Mouse (Mus musculus): Measurements from ENCODE around the gene Hectd4. TPM values are rescaled to one million over a fixed set of nuclear protein-coding genes. Genes with fewer than 3 reads are reported as not detected.
A peak's percentile ranks its signal among the peaks of the same experiment; 100 is the strongest.

The Hectd4 gene
- total and polyA plus RNA-seq, 2 experiments from 2014 or later = 15.9 to 107 TPM

GRCm38 (mm10) chr5:121389106-121389505 is 169.1 kb downstream of the Hectd4 start:
- Histone ChIP-seq H3K4me2 (ENCODE audit: low read depth, low read length) (no peak overlapping the region), H3K36me3 (ENCODE audit: insufficient read depth, low read length) (no peaks in the 10 kb centered on the region), H3K4me3 (ENCODE audit: low read length) (no peak overlapping the region), H3K4me1 (ENCODE audit: insufficient read depth, low read length) (no peaks in the 10 kb centered on the region; the same call in 1 of the 2 replicates), H3K9ac (replicated peaks; ENCODE audit: low read length) (no peak overlapping the region; the same call in 1 of the 2 replicates), H3K9me3 (ENCODE audit: low read length) (no peaks in the 10 kb centered on the region), H3K27ac (no peak overlapping the region), H3K27me3 (ENCODE audit: insufficient read depth, low read length) (no peaks in the 10 kb centered on the region)
- no peak for TF ChIP-seq CTCF (IDR thresholded peaks at IDR 0.05; ENCODE audit: low read depth)
- DNase-seq (ENCODE audit: low spot score) = no peak
- WGBS = 42% methylated on average over 7 of the region's 7 CpGs
- no peak for ATAC-seq

- Histone ChIP-seq H3K4me3 (ENCODE audit: low read length) (no peak overlapping the region), H3K4me2 (ENCODE audit: low read depth, low read length) (no peak overlapping the region), H3K36me3 (ENCODE audit: insufficient read depth, low read length) (no peaks in the 10 kb centered on the region), H3K27ac (no peak overlapping the region), H3K9ac (replicated peaks; ENCODE audit: low read length) (no peak overlapping the region; the same call in 1 of the 2 replicates), H3K9me3 (ENCODE audit: low read length) (no peaks in the 10 kb centered on the region), H3K27me3 (ENCODE audit: insufficient read depth, low read length) (no peaks in the 10 kb centered on the region), H3K4me1 (ENCODE audit: insufficient read depth, low read length) (no peaks in the 10 kb centered on the region)
- TF ChIP-seq CTCF (IDR thresholded peaks at IDR 0.05; ENCODE audit: low read depth) = no peak
- DNase-seq (ENCODE audit: low spot score) (no peak), ATAC-seq (no peak)
Measured at GRCm38 (mm10) chr5:121389691-121390090, 169.7 kb downstream of the Hectd4 start.

GRCm38 (mm10) chr5:121392667-121393380 is 172.8 kb downstream of the Hectd4 start:
- no peak overlapping the region for H3K4me3 ChIP-seq (ENCODE audit: low read length)
- ATAC-seq (no peak), DNase-seq (ENCODE audit: low spot score) (peak; percentile 81)
- no peaks in the 10 kb centered on the region for H3K36me3 ChIP-seq (ENCODE audit: insufficient read depth, low read length)
- no peaks in the 10 kb centered on the region for H3K27me3 ChIP-seq (ENCODE audit: insufficient read depth, low read length)
- WGBS = 56% methylated on average over 16 of the region's 16 CpGs
- no peaks in the 10 kb centered on the region for H3K9me3 ChIP-seq (ENCODE audit: low read length)
- no peak overlapping the region for H3K27ac ChIP-seq
- H3K9ac ChIP-seq (replicated peaks; ENCODE audit: low read length) = no peak overlapping the region
- 0 out of 2 replicates have a peak, but pooled peaks cover 2% of the 10 kb centered on the region for H3K4me1 ChIP-seq (ENCODE audit: insufficient read depth, low read length)
- no peak overlapping the region for H3K4me2 ChIP-seq (ENCODE audit: low read depth, low read length)
- TF ChIP-seq CTCF (IDR thresholded peaks at IDR 0.05; ENCODE audit: low read depth) = peak; percentile 84

DNA sequence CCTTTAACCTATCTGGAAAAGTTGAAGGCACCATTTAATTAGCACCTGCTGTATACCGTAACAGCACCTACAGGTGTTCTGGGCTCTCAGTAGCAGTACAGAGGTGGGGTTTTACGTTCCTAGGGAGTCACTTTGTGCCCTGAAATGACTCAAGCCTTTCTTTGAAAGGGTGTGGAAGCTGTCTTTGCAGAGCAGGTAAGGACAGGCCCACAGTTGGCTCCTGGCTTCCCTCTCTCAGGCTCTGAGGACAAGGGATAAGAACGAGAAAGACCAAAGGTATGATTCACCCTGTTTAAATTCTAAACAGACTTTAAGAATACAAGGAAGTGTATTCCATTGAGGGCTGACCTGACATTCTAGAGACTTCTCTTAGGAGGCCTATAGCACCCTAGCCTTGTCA is 173.4 kb downstream of the Hectd4 start:
- no peak for TF ChIP-seq CTCF (IDR thresholded peaks at IDR 0.05; ENCODE audit: low read depth)
- ATAC-seq (no peak), DNase-seq (ENCODE audit: low spot score) (no peak)
- 82% methylated on average over 3 of the region's 3 CpGs for WGBS
- H3K9me3 ChIP-seq (ENCODE audit: low read length) = no peaks in the 10 kb centered on the region
- H3K27me3 ChIP-seq (ENCODE audit: insufficient read depth, low read length) = no peaks in the 10 kb centered on the region
- no peaks in the 10 kb centered on the region for H3K36me3 ChIP-seq (ENCODE audit: insufficient read depth, low read length)
- H3K4me1 ChIP-seq (ENCODE audit: insufficient read depth, low read length) = 0 out of 2 replicates have a peak, but pooled peaks cover 2% of the 10 kb centered on the region
- H3K27ac ChIP-seq = no peak overlapping the region
- no peak overlapping the region for H3K4me2 ChIP-seq (ENCODE audit: low read depth, low read length)
- H3K9ac ChIP-seq (replicated peaks; ENCODE audit: low read length) = no peak overlapping the region
- H3K4me3 ChIP-seq (ENCODE audit: low read length) = no peak overlapping the region

- no peaks in the 10 kb centered on the region for H3K27me3 ChIP-seq (ENCODE audit: insufficient read depth, low read length)
- no peak overlapping the region for H3K27ac ChIP-seq
- H3K4me2 ChIP-seq (ENCODE audit: low read depth, low read length) = no peak overlapping the region
- no peak overlapping the region for H3K9ac ChIP-seq (replicated peaks; ENCODE audit: low read length)
- ATAC-seq (no peak), DNase-seq (ENCODE audit: low spot score) (no peak)
- H3K36me3 ChIP-seq (ENCODE audit: insufficient read depth, low read length) = no peaks in the 10 kb centered on the region
- H3K4me1 ChIP-seq (ENCODE audit: insufficient read depth, low read length) = peaks cover 12% of the 10 kb centered on the region
- no peak for TF ChIP-seq CTCF (IDR thresholded peaks at IDR 0.05; ENCODE audit: low read depth)
- no peak overlapping the region for H3K4me3 ChIP-seq (ENCODE audit: low read length)
- no peaks in the 10 kb centered on the region for H3K9me3 ChIP-seq (ENCODE audit: low read length)
- 85% methylated on average over 5 of the region's 5 CpGs for whole genome bisulfite sequencing
Measured at GRCm38 (mm10) chr5:121395621-121396020, 175.6 kb downstream of the Hectd4 start.

DNA sequence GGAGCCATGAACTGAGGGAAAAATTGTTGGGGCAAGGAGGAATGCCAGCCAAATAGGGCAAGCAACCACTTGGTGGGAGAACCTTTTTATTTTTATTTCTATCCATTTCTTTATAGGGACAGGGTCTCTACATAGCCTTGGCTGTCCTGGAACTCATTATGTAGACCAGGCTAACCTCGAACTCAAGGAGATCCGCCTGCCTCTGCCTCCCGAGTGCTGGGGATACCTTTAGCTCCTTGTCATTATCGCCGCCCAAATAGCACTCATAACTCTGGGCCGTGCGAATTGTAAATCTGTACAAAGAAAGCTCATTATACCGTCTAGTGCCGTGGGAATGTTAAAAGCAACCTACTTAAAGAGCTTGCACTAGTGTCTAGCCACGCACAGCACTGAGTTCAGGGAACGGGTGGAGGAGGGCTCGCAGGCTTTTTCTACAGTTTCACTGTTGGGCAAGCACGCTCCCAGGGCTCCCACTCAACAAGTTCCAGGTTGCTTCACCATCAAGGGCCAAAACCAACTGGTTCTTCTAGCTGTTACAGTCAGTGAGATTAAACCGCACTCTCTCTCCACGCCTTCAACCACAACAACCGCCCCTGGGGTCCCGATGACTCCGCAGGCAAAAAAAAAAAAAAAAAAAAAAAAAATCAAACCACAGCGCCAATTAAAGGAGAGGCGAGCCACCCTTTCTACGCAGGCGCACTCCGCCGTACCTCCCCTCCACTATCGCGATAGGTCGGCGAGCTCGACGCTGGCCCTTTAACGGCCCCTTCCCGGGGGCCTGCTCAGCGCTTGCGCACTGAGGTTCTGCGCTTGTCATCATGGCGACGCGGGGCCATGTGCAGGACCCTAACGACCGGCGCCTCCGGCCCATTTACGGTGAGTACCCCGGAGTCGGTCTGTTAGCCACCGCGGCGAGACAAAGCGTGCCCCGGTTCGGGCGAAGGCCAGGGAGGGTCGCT is 177.4 kb downstream of the Hectd4 start, which contains the start of gene Naa25:
Naa25 (plus strand) TSS at position 750 of the 959 bp plus-strand sequence.
- H3K9me3 ChIP-seq (ENCODE audit: low read length) = no peaks in the 10 kb centered on the region
- WGBS = 10% methylated on average over 50 of the region's 53 CpGs
- DNase-seq (ENCODE audit: low spot score) (peak; percentile 99), ATAC-seq (peak; percentile 96)
- H3K4me2 ChIP-seq (ENCODE audit: low read depth, low read length) = peak within 1 kb of the TSS; percentile 75
- H3K4me1 ChIP-seq (ENCODE audit: insufficient read depth, low read length) = peaks cover 12% of the 10 kb centered on the region
- H3K27ac ChIP-seq = peak within 1 kb of the TSS; percentile 86
- TF ChIP-seq CTCF (IDR thresholded peaks at IDR 0.05; ENCODE audit: low read depth) = no peak
- H3K9ac ChIP-seq (replicated peaks; ENCODE audit: low read length) = peak within 1 kb of the TSS; percentile 93
- no peaks in the 10 kb centered on the region for H3K27me3 ChIP-seq (ENCODE audit: insufficient read depth, low read length)
- H3K4me3 ChIP-seq (ENCODE audit: low read length) = peak within 1 kb of the TSS; percentile 96
- 0 out of 2 replicates have a peak, but pooled peaks cover 3% of the 10 kb centered on the region for H3K36me3 ChIP-seq (ENCODE audit: insufficient read depth, low read length)

Data from hindbrain, postnatal 0 days (tissue).